Mouse (Mus musculus) gastrocnemius, adult 8-10 months (tissue): ENCODE data around the gene Tfpi2. TPM values are rescaled to one million over a fixed set of nuclear protein-coding genes. Genes with fewer than 3 reads are reported as not detected.

Source experiments
- DNase-seq, 2 experiments: peaks; one replicate each; pipeline ENCODE4 v3.0.0; 2022; ENCODE audit warnings: low spot score in 2 of 2
- total RNA-seq, 4 experiments: library from RNA; stranded (reverse); gene quantifications; 2 replicates each; pipeline ENCODE4 v1.2.4; 2022

Tfpi2 gene
- total RNA-seq, 4 experiments from 2014 or later = 0.24 TPM; not detected in 3

DNA sequence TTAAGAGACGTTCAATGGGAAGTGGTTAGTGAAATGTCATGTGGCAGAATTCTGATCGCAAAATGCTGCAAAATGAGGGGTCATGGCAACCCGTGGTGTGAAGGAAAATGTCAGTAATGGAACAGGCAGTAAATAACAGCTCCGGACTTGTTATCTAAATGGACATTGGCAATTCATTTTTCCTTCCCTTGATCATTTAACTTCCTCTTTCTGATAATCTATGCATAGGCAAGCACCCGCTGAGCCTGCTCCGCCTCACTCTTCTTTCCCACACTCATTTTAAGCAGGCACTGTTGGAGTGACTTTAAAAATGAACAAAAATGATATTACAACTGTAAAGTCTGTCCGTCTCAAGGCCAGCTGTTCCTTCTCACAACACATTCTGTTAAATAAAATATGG, 72.7 kb downstream of the Tfpi2 start:
- DNase-seq = no peak

Other genes with a start within 250 kb of the Tfpi2 start
- gene Calcr, start 224.2 kb downstream of the Tfpi2 start, total RNA-seq = under 1 TPM in 3 of 4 experiments, not detected in 1; 0.16 to 0.19 (median 0.19) TPM
- not detected for gene Gngt1, start 4.9 kb upstream of the Tfpi2 start, total RNA-seq
- 10 to 100 TPM; 11.7 to 24.8 (median 15.6) TPM for gene Gng11, start 15.0 kb upstream of the Tfpi2 start, total RNA-seq
- 10 to 100 TPM; 18.2 to 23.3 (median 19.9) TPM for gene Bet1, start 98.1 kb upstream of the Tfpi2 start, total RNA-seq